Mouse (Mus musculus) adrenal gland, postnatal 14 days (tissue): ENCODE results near the gene Fkbp15. TPM values are rescaled to one million over a fixed set of nuclear protein-coding genes. Genes with fewer than 3 reads are reported as not detected.

ENCODE experiments used
- DNase-seq: peaks from one replicate; pipeline ENCODE4 v3.0.0; 2021; ENCODE audit warnings: mixed read lengths
- total RNA-seq: library from RNA; stranded (reverse); gene quantifications from 2 replicates; pipeline ENCODE4 v1.2.3, GENCODE M21; 2021

Fkbp15 gene
- total RNA-seq, 1 experiment from 2014 or later: 33.5 TPM

DNA sequence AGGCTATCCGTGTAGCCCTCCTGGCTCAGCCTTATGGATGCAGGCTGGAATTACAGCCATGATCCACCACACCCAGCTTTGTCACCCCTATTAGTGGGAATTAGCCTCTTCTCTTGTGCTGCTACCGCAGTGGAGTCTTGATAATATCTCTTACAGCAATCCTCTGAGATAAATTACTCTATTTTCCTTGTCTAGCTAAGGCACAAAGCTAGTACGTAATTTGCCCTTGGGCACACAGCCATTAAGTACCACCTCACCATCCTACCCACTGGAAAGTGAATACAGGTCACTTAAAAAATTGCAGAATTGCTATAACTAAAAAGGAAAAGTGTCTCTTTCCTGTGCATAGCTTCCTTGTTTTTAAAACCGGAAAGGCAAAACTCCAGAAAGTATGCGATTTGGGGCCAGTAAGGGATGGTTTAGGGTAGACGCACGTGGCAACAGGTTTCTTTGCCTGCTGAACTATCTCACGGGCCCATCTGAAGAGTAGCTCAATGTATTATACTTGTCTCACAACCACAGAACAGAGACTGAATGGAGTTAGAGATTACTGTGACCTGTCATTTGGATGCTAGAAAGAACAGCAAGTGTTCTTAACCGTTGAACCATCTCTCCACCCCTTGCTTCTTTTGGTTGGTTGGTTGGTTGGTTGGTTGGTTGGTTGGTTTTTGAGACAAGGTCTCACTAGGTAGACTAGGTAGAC is 12.6 kb upstream of the Fkbp15 start:
- DNase-seq: no peak

DNA sequence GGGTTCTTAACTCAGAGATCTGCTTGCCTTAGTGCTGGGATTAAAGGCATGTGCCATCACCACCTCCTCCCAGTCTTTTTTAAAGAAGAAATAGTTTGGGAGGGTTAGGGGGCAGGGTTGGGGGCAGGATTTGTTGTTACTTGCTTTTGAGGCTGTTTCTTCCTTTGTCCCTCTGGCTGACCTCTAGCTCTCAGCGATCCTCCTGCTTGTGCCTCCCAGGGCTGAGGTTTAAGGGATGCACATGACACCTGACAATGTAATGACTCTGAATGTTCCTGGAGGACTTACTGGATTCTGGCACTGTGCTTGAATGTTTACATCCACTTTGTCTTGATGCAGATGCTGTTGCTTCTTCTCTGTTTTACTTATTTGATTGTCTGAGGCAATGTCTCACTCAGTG is 12.1 kb upstream of the Fkbp15 start:
- no peak for DNase-seq

DNA sequence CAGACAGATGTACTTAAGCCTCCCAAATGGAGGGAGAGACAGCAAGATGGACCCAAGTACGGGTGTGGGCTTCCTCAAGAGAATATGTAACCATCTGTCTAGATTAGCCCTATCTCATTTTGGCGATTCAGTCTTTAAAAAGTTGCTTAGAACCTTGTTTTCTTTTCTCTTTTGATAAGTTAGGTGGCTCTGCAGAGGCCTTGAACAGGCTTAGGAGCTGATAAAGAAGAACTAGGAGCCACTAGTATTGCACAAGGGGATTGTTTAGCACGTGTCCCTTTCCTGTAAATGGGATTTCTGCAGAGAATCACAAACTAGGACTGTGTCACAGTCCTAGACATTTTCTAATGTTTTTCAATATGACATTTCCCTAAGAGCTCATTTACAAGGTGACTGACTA is 8.7 kb upstream of the Fkbp15 start:
- DNase-seq: no peak

DNA sequence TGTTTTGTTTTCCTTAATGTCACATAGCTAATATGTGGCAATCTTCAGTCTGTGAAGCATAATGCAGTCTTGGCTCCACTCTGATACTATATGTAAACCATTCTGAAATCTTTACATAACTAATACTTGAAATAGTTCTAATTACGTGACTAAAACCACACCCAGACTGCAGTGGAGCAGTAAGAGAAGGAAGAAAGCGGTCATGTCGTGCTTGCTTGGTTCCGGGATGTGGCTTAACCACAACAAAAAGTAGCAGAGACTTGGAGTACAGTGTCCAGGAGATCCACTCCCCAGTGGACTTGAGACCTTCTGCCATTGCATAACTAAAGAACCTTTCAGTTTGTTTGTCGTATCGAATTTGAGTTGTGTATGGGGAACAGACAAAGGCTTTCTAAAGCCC is 7.2 kb upstream of the Fkbp15 start:
- no peak for DNase-seq

DNA sequence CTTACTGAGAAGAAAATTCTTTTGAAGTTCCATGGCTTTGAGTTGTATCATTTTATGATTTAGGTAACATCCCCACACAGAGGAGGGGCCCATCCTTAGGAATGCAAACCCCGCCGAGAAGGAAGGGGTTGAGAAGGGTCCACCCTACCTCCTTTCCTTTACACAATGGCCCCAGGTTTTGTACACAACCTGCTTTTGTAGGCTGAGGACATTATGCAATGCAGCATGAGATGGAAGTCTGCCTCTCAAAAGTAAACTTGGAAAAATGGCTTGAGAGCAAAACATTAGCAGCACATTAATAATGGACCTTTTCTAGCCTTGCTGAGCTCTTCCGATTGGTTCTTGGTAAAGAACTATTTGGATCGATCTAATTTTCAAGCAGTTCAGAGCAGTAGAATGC is 5.9 kb upstream of the Fkbp15 start:
- DNase-seq: no peak

DNA sequence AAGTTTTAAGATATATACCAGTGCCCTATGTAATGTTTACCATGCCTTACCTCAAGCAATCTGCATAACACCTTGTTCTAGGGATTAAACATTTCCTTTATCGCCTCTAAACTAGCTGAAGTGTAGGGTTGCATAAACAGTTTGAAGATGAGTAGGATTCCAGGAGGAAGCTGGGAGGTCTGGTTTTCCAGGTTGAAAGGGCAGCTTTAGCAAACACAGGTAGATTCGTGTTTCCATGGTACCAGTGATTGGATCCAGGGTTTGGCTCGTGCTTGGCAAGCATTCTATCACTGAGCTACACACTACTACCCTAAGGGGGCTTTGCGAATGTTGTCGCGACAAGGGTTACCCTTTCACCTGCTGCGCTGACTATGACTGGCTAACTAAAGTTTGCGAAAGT is 4.0 kb upstream of the Fkbp15 start:
- DNase-seq: no peak

DNA sequence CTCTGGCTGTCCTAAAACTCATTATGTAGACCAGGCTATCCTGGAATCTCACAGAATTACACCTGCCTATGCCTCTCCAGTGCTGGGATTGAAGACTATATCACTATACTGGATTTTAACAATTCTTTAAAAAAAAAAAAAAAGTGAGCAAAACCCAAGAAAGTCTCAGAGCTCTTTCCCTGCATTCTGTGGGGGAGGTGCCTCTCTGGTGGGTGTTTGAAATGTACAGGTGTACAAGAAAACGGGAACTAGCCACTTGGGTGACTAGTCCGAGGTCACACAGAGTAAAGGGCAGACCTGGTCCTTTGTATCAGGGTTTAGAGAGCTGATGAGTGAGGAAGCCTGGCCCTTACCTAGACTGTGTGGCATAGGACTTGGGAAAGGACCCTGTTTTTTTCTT is 2.1 kb upstream of the Fkbp15 start:
- DNase-seq: no peak

DNA sequence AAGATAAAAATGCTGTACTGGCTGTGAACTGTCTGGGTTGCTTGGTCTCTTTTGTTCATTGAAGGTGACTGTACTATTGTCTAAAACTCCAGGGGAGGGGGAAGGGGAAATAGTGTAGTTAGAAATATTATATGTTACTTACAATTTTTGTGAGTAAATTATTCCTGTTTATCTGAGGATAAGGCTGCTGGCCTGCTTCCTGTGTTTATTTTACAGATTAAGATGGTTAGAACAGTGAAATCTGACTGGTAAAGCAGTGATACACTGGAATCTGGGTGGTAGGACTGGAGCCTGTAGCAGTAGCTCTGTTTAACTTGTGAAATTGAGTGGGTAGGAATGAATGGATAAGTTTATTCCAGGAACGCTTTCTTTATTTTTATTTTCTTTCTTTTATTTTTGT is 1.6 kb upstream of the Fkbp15 start:
- DNase-seq: no peak

DNA sequence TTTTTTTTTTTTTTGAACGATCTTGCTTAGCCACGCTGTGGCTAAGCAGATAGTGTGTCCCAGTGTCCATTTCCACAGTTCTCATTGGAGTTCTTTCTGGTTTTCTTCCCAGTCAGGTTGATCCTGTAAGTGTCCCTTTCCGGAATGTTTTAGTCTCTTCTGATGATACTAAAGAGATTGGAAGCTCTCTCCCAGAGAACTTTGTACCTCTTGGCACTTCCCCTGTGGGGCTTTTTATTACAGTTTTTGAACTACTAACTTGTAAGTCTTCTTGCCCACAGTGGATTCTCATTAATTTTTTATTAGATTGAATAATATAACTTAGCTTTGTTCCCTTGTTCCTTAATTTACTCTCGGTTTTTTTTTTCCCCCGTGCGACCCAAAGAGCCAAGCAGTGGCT is 1.2 kb upstream of the Fkbp15 start:
- no peak for DNase-seq

DNA sequence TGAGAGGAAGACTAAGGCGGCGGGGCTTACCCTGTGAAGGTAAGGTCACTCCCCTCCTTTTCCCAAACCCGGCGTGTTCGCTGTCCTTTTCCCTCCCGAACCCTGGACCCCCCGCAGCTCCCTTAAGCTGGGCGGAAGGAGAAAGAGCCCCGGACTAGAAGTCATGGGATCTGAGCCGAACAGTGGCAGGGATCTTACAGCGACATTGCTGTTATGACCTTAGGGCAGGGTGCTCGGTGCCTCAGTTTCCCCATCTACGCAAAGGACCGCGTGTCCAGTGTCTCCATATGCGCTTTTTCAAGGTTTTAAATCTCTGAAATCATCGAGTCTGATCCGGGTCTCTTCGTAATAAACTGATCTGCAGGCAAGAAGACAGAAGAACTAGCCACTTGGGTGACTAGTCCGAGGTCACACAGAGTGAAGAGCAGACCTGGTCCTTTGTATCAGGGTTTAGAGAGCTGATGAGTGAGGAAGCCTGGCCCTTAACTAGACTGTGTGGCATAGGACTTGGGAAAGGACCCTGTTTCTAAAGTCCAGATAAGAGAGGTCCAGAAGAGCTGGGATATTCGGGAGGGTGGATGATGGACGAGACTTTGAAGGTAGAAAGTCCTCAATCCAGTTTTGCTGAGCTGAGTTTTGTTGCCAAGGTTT is 582 bp upstream of the Fkbp15 start:
- DNase-seq: no peak

DNA sequence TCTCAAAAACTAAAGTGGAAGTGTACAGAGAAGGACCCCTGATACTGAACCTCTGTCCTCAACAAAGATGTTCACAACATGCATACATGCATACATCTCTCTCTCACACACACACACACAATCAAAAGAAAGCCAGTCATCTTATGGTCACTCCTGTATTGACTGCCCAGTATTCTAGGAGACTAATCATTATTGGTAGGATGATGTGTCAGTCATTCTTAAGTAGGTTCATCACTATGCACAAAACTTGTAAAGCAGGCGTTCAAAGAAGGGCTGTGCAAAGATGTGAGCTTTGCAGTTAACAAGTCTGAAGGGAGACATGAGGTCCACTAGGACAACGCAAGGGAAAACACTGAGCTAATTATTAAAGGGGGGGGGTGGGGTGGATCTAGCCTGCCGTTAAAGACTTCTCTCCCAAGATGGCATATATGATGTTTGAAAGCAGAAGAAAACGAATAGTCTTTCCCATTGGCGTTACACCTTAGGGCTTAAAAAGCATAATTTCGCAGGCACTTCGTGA is 1.0 kb downstream of the Fkbp15 start:
- no peak for DNase-seq

DNA sequence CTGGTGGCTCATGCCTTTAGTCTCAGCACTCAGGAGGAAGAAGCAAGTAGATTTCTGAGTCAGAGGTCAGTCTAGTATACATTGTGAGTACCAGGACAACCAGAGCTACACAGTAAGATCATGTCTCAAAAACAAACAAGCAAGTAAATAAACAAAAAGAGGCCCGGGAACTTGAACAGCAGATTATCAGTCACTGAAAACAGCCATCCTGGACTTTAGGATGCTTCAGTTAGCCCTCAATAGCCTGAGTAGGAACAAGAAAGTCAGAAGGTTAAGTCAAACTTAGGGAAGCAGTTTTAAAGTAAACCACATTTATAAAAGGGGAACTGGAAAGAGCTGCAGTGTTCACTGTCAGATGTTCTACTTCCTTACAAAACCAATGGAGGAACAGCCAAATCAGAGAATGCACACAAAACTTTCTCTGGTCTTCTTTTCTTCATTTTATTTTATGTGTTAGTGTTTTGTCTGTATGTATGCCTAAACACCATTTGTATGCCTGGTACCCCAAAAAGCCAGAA is 2.7 kb downstream of the Fkbp15 start:
- no peak for DNase-seq

DNA sequence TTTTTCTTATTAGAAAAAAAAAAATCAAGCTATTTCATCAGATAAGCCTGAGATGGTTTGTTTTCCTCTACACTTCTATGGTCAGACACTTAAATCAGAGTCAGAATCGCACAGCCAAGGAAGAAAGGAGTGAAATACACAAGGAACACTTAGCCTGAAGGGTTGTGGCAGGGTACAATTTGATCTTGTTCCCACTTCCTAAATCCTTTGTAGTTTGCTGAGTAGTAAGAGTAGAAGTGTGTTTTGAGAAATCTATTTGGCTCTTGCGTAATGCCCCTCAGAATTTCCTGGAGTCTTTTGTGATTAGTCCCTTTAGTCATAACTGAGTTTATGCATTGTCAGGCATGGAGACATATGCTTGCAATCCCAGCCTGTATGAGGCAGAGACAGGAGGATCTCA is 11.0 kb downstream of the Fkbp15 start:
- no peak for DNase-seq

DNA sequence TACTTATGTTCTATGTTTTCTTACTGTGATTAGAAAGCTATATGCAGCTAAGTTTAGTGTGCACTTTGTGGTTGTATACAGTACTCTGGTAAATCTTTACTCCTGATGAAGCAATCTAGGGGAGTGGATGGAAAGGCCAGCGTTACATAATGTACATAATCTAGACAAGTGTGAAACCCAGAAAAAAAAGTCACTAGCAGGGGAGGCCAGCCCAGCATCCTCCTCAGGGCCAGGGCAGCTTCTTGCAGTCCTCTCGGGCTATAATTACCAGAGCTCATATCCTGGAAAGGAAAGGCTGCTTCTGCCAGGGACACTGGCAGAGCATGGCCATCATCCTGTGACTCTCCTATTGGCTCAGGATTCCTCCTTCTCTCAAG is 12.0 kb downstream of the Fkbp15 start:
- no peak for DNase-seq

DNA sequence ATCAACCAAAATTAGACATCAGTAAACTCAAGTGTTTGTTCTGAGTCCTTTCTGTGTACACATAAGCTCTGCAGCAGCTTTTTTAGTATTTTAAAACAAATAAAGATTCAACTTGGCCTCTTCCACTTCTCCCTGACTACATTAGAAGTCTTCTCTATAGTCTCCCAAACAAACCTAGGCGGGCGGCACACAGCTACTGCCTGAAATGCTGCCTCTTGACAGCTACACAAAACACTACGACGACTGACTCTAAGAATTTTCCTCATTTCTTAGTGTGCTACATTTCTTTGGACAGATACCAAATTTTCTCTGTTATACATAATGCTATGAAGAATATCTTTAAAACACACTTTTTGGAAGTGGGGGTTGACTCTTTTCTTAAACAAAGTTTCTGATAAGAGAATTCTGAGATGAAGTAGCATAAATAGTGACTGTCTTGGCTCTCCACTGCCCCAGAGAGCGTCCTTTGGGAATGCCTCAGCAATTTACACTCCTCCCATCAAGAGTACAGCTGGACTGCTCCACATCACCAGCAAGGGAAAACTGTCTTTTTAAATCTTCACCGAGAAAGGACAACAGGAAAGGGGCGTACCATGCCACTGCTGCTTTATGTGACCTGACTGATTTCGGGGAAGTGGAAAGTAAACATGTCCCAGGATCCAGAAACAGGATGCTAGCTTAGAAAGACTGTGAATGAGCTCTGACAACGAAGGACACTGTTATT is 12.6 kb downstream of the Fkbp15 start:
- DNase-seq: no peak

DNA sequence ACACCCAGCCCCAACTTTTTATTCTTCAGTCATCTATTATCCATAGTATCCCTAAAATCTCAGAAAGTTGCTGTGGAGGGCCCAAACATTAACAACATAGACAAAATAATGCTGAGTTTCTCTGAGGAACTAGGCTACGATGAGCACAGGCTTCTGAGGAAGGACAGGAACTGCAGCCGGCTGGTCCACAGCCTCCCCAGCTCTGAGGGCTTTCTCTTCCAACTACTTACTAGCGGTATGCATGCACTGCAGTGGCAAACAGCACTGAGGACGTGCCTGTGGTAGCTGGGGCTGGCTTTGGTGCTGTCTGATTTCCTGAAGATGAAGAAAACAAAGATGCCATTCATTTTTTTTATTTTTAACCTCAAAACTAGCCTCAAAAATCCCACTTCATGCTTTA is 14.5 kb downstream of the Fkbp15 start:
- no peak for DNase-seq

DNA sequence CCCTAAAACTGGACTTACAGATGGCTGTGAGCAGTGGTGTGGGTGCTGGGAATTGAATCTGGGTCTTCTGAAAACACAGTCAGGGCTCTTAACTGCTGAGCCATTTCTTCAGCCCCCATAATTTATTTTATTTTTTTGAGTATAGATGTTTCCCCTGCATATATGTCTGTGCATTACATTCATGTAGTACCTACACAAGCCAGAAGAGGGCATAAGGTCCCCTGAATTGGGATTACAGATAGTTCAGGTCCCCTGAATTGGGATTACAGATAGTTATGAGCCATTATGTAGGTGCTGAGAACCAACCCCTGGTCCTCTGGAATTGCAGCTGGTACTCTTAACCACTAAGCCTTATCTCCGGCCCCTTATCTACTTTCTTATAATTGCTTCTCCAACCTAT is 16.3 kb downstream of the Fkbp15 start:
- DNase-seq: peak; percentile 20

DNA sequence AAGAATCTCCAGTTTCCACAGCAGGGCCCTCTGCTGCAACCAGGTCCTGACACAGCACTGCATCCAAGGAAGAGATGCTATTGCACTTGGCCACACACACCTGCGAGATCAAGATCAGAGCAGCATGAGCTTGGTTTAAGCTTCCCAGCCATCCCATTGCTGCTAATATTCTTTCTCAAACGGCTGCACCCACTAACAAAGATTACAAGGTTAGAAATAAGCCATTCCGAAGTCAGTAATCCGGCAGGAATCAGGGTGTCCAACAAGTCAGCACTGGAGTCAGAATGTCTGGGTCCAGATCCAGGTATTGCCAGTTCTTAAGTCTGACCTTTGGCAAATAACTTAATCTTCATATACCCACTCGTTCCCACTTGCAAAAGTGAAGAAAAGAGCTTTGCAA is 21.8 kb downstream of the Fkbp15 start:
- DNase-seq: no peak

DNA sequence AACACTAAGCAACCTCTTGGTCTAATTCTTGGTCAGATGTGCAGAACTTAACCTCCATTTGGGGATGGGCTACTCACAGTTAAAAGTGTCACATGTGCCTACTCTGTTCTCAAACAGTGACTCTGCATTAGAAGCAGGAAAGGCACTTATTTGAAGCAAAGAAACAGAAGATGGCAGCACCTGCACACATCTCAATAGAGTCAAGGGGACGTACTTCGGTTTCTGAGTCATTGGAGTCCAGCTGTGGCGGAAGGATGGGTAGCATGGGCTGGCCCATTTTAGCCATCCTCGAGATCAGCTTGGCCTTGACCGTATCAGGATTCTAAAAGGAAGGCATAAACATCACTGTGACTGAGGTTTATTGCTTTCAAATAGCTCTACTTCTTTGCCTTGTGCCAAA is 28.4 kb downstream of the Fkbp15 start:
- DNase-seq: peak; percentile 28

DNA sequence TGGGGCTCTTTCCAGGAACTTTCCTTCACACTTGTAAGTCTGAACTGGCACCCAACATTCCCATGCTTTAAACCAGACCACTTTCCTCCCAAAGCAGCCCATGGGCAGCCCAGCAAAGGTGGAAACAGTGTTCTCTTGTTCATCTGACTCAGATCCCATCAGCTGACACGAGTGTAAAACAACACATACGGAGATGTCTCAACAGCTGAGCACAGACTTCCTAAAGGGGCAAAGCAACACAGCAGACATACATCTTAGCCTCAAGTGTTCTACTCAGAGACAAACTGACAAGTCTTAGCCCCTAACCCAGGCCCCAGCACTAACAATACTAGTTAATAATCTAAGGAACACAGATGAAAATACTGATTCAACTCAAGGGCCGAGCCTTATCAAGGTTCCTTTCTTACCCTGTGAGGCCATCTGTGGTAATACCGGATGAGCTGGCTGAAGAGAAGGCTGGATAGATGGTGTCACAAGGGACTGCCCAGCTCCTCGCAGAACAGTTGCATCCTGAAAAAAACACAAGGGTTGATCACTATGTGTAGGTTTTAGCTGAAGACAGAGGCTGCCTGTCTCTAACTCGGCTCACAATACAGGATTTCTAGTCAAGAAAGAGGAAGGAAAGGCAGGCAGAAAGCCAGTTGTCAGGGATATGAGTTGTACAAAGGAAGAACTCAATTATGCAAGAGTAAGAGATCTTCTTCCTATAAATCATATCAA is 31.2 kb downstream of the Fkbp15 start:
- DNase-seq: no peak

DNA sequence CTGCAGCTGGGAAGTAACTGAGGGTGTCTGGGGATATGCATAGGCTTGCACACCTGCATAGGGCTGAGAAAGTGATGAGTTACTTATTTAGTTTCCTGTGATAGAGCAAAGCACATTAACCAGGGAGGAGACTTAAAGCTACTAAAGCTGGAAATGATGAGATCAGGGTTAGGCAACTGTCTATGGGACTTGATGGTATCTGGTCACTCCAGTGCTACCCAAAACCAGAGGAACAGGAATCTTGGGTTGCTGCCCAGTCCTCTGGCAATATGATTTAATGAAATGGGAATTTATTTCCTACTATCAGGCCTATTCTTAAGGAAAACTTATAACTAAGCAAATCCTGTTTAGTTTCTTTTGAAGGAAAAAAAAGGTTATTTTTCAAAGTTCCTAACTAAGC is 34.2 kb downstream of the Fkbp15 start:
- no peak for DNase-seq

DNA sequence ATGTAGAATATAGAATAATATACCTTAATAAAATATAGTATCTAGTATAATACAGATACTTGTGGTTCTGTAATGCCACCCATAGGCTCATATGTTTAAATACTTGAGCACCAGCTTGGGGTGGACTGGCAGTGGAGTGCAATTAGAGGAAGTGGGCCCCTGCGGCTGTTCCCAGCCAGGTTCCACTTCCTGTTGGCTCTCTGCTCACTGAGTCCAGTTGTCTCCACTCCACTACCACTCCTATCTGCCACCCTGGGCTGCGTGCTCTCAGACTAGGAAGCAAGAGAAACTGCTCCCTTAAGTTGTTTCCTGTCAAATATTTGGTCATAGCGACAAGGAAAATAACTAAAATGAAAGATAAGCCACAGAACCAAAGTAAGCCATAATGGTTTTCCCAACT is 37.7 kb downstream of the Fkbp15 start:
- DNase-seq: no peak

DNA sequence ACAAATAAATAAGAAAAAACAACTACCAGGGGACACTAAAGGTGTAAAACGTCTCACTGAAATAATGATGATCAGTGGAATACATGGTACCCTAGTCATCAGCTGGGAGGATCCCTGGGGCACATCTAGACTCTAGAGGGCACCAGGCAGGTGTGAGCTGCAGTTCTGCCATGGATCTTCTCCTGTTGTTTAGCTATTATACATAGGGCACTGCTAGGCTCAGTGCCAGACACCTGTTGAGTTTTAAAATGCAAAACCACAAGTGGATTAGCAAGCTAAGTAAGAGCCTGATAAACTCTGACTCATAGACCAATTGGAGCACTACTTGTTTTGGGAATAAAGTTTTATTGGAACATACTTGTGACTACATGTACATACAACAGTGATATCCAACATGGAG is 42.1 kb downstream of the Fkbp15 start:
- DNase-seq: no peak
